17 mouse cellular contexts compared by ENCODE assay signal in the genomic region with DNA sequence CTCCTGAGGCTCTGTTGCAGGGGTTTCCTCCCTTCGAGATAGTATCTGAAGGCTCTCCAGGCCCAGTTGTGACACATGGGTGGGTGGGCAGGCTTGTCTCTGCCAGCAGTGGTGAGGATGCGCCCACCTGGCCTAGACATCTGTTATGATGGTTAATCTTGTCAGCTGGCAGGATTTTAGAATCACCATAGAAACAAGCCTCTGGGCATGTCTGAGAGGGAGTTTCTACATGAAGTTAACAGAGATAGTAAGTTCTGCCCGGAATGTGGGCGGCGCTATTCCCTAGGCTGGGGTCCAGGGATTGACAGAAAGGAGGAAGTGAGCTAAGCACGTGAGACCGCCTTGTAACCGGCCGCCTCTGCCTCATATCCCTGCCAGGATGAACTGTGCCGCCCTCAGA.
DNase-seq lines count a peak whose midpoint lies in the region; ATAC-seq lines count a peak whose summit lies in the region.
"Had no signal": no experiment of that assay in that cellular context is flagged by ENCODE, and none has a peak within 500 bp of the region (broad histone marks: within the 10 kb centered on the region; RNA-seq: fewer than 3 reads in every experiment).

No protein-coding gene starts in this region.

- H3K27me3 ChIP-seq in midbrain, embryonic 11.5 days (ENCODE audit: control insufficient read depth, insufficient read depth, low read length): no peaks in the 10 kb centered on the region
- no peaks in the 10 kb centered on the region for H3K27me3 ChIP-seq in midbrain, embryonic 15.5 days (replicated peaks)
- H3K27me3 ChIP-seq: embryonic facial prominence, embryonic 13.5 days; hindbrain, embryonic 15.5 days; limb, embryonic 15.5 days; midbrain, embryonic 12.5 days had no signal

- H3K9me3 ChIP-seq in midbrain, embryonic 11.5 days (ENCODE audit: control insufficient read depth, low read length): no peaks in the 10 kb centered on the region
- no peaks in the 10 kb centered on the region for H3K9me3 ChIP-seq in midbrain, embryonic 15.5 days
- H3K9me3 ChIP-seq: embryonic facial prominence, embryonic 13.5 days; hindbrain, embryonic 15.5 days; limb, embryonic 15.5 days; midbrain, embryonic 12.5 days had no signal

- intact Hi-C loops in left cerebral cortex, postnatal 25 days (cut with DNase I): no loop called here
- intact Hi-C loops in gastrocnemius, postnatal 36 days (cut with DNase I): no loop called here

- ATAC-seq in midbrain, embryonic 11.5 days (ENCODE audit: low FRiP score): no peak
- ATAC-seq in midbrain, embryonic 15.5 days (replicated peaks): no peak
- ATAC-seq: liver, postnatal 0 days had no signal

- no peaks in the 10 kb centered on the region for H3K4me1 ChIP-seq in midbrain, embryonic 11.5 days (ENCODE audit: control insufficient read depth, insufficient read depth, low read length)
- H3K4me1 ChIP-seq in midbrain, embryonic 15.5 days: no peaks in the 10 kb centered on the region
- H3K4me1 ChIP-seq: embryonic facial prominence, embryonic 13.5 days; hindbrain, embryonic 15.5 days; midbrain, embryonic 12.5 days had no signal

- H3K4me2 ChIP-seq in midbrain, embryonic 11.5 days: no peak overlapping the region
- H3K4me2 ChIP-seq in midbrain, embryonic 15.5 days: no peak overlapping the region
- H3K4me2 ChIP-seq: embryonic facial prominence, embryonic 13.5 days; hindbrain, embryonic 15.5 days; limb, embryonic 15.5 days; midbrain, embryonic 12.5 days had no signal

- H3K36me3 ChIP-seq in midbrain, embryonic 11.5 days (ENCODE audit: control insufficient read depth, insufficient read depth, low read length): no peaks in the 10 kb centered on the region
- H3K36me3 ChIP-seq in midbrain, embryonic 15.5 days (replicated peaks): no peaks in the 10 kb centered on the region
- H3K36me3 ChIP-seq: embryonic facial prominence, embryonic 13.5 days; hindbrain, embryonic 15.5 days; limb, embryonic 15.5 days; midbrain, embryonic 12.5 days had no signal

- H3K9ac ChIP-seq in midbrain, embryonic 11.5 days (ENCODE audit: low read length): no peak overlapping the region
- H3K9ac ChIP-seq in midbrain, embryonic 15.5 days: no peak overlapping the region
- H3K9ac ChIP-seq: embryonic facial prominence, embryonic 13.5 days; hindbrain, embryonic 15.5 days; limb, embryonic 15.5 days; liver, postnatal 0 days; midbrain, embryonic 12.5 days had no signal

- no peak overlapping the region for H3K4me3 ChIP-seq in midbrain, embryonic 11.5 days (ENCODE audit: low read depth, low read length)
- no peak overlapping the region for H3K4me3 ChIP-seq in midbrain, embryonic 15.5 days
- H3K4me3 ChIP-seq: embryonic facial prominence, embryonic 13.5 days; hindbrain, embryonic 15.5 days; limb, embryonic 15.5 days; midbrain, embryonic 12.5 days had no signal

- DNase-seq in midbrain, embryonic 11.5 days (ENCODE audit: low spot score, missing footprints): peak; percentile 26
- DNase-seq in layer of hippocampus, adult 9-10 months (ENCODE audit: low spot score): peak; percentile 38
- DNase-seq in left cerebral cortex, postnatal 25 days (ENCODE audit: low spot score in 2 of 2): peak; percentile 68 to 95
- DNase-seq in kidney, adult 11 months: no peak
- no peak for DNase-seq in gastrocnemius, postnatal 36 days
- no peak for DNase-seq in yolk sac, embryonic 10.5 days (ENCODE audit: low spot score)
- DNase-seq: cerebellum, adult 11 months; heart, postnatal 10 days; kidney, adult 2 months; kidney, postnatal 4 days; liver, postnatal 0 days; lung, postnatal 36 days had no signal

- H3K27ac ChIP-seq in midbrain, embryonic 11.5 days (ENCODE audit: low read depth, low read length): no peak overlapping the region
- H3K27ac ChIP-seq in midbrain, embryonic 15.5 days: no peak overlapping the region
- H3K27ac ChIP-seq: embryonic facial prominence, embryonic 13.5 days; hindbrain, embryonic 15.5 days; limb, embryonic 15.5 days; midbrain, embryonic 12.5 days had no signal

- WGBS in midbrain, embryonic 11.5 days: 95% methylated on average over 10 of the region's 10 CpGs
- 91% methylated on average over 10 of the region's 10 CpGs for WGBS in midbrain, embryonic 15.5 days

Comparison
In these comparisons a context has a peak if more than half of its experiments do, and no peak if none do; other contexts are left out.
1. DNase-seq: peak in midbrain, embryonic 11.5 days (single experiment), layer of hippocampus, adult 9-10 months (single experiment) and left cerebral cortex, postnatal 25 days (2 of 2); none in kidney, adult 11 months (single experiment), gastrocnemius, postnatal 36 days (0 of 2) and yolk sac, embryonic 10.5 days (single experiment).